Mouse (Mus musculus) regulatory T cell (primary cell): ENCODE data around the gene Aip.

Experiments used
- in situ Hi-C: fragments of 300-600 bp; cut with MboI, MseI; formaldehyde crosslinking; loops from one replicate; pipeline ENCODE4 v1.15.1; 2025; ENCODE audit warnings: high pct_unique_total_duplicates

Gene Aip

GRCm38 (mm10) chr19:4152445-4153231, 27.0 kb upstream of the Aip start:
- in situ Hi-C loops = loop anchor here (5.0 kb wide), 1 partner anchor 50 kb away; the partner anchor contains the start of gene Rad9a

- in situ Hi-C loops = loop anchor here (5.0 kb wide), 1 partner anchor 50 kb away; the partner anchor contains the start of gene Rad9a
Observed at GRCm38 (mm10) chr19:4151898-4152297, 26.2 kb upstream of the Aip start.

GRCm38 (mm10) chr19:4151488-4151860, 25.8 kb upstream of the Aip start:
- in situ Hi-C loops = loop anchor here (5.0 kb wide), 1 partner anchor 51 kb away; the partner anchor contains the start of gene Rad9a

- in situ Hi-C loops = loop anchor here (5.0 kb wide), 1 partner anchor 51 kb away; the partner anchor contains the start of gene Rad9a
Observed at GRCm38 (mm10) chr19:4150567-4151487, 25.2 kb upstream of the Aip start.

- in situ Hi-C loops = loop anchor here (5.0 kb wide), 1 partner anchor 52 kb away; the partner anchor contains the start of gene Rad9a
Observed at GRCm38 (mm10) chr19:4149764-4150461, 24.3 kb upstream of the Aip start.

- in situ Hi-C loops = no loop called here
Observed at GRCm38 (mm10) chr19:4149283-4149682, 23.6 kb upstream of the Aip start.

GRCm38 (mm10) chr19:4148819-4149218, 23.2 kb upstream of the Aip start:
- in situ Hi-C loops = no loop called here

- in situ Hi-C loops = no loop called here
Observed at GRCm38 (mm10) chr19:4148491-4148806, 22.8 kb upstream of the Aip start, which contains the start of gene Coro1b. Gene Coro1b (plus strand): TSS chr19:4148619.

GRCm38 (mm10) chr19:4147782-4148490, 22.3 kb upstream of the Aip start:
- in situ Hi-C loops = no loop called here

- in situ Hi-C loops = no loop called here
Observed at GRCm38 (mm10) chr19:4147022-4147405, 21.4 kb upstream of the Aip start.

GRCm38 (mm10) chr19:4146366-4147021, 20.8 kb upstream of the Aip start:
- in situ Hi-C loops = no loop called here

GRCm38 (mm10) chr19:4145936-4146335, 20.3 kb upstream of the Aip start:
- in situ Hi-C loops = no loop called here

GRCm38 (mm10) chr19:4144550-4145498, 19.2 kb upstream of the Aip start:
- in situ Hi-C loops = no loop called here

GRCm38 (mm10) chr19:4143759-4144268, 18.2 kb upstream of the Aip start, which contains the start of gene Cabp4:
Gene Cabp4 (minus strand): TSS chr19:4144033.
- in situ Hi-C loops = no loop called here

GRCm38 (mm10) chr19:4142416-4143173, 16.9 kb upstream of the Aip start:
- in situ Hi-C loops = no loop called here

GRCm38 (mm10) chr19:4140147-4140546, 14.5 kb upstream of the Aip start:
- in situ Hi-C loops = no loop called here

GRCm38 (mm10) chr19:4139446-4139845, 13.8 kb upstream of the Aip start, which contains the start of gene Gpr152:
Gene Gpr152 (plus strand): TSS chr19:4139787.
- in situ Hi-C loops = no loop called here

- in situ Hi-C loops = no loop called here
Observed at GRCm38 (mm10) chr19:4137913-4138312, 12.3 kb upstream of the Aip start.
